Mouse (Mus musculus) skeletal muscle tissue, adult 2 months (tissue): ENCODE data around the gene Prelp.
A peak's percentile ranks its signal among the peaks of the same experiment; 100 is the strongest.
"Not testable (repeated sequence)": the region's sequence is repeated elsewhere in the genome, so short reads cannot be mapped to it uniquely, and the experiment has no call there.

Source experiments
- DNase-seq: peaks from one replicate; pipeline ENCODE4 v3.0.0-alpha.2; 2012; ENCODE audit warnings: low read depth, low spot score

Gene Prelp

GRCm38 (mm10) chr1:133921304-133921751 lies at the start of gene Prelp:
Prelp (minus strand) TSS chr1:133921414.
- DNase-seq: peak; percentile 67

DNA sequence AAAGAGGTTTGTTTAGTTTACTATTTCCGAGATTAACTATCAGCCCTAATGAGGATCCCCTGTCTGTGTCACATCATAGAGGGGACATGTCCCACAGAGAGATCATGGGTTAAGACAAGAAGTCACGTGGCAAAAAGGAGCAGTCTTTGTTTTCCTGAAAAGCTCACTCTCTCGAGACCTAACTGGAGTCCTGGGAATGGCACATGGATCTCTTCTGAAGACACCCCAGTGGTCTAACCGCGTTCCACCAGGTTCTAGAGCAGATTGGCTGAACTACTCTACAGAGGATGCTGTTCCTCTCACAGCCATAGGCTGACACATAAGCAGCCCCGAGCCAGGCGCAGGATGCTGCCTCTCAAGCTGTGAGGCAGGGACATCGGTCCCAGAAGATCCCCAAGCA lies 48.2 kb upstream of the Prelp start:
- no peak for DNase-seq

GRCm38 (mm10) chr1:133968788-133969325 lies 47.6 kb upstream of the Prelp start:
- no peak for DNase-seq

DNA sequence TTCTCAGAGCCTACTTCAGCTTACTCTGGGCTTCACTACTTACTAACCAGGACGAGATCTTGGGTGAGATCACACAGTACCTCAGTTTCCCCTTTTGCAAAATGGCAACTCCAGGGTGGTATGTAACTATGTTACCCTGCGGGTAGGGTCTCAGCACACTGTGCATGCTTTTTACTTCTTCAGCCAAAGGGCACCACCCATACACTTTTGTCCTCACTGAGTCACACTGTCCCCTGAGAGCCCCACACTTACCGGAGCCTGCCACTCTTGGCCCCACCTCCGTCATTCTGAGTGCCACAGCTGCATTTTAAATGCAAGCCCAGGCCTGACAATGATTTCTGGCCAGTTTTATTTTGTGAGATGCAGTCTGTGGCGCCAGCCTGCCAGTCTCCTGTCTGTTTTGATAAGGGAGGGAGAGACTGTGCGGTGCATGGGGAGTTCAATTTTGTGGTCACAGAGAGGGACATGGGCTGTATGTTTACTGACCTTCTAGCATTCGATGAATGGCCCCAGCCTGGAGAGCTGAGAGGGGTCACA lies 46.3 kb upstream of the Prelp start:
- no peak for DNase-seq

GRCm38 (mm10) chr1:133966044-133966443 lies 44.8 kb upstream of the Prelp start:
- DNase-seq: no peak

DNA sequence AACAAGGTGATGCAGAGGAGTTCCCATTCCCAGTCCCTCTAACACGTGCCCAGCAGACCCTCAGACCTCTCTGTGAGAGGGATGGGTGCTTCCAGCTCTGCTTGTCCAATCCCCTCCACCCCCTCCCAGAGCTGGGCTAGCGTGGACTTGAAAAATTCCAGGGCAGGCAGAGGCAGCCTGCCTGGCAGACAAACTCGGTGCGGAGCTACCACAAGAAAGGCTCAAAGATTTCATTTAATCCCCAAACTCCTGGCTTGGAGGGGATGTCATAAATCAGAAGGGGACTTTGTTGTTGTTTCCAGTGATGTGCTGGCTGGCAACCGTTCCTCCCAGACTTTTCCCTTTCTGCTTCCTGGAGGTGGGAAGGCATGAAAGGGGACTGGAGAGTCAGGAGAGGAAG lies 44.1 kb upstream of the Prelp start:
- DNase-seq: no peak

DNA sequence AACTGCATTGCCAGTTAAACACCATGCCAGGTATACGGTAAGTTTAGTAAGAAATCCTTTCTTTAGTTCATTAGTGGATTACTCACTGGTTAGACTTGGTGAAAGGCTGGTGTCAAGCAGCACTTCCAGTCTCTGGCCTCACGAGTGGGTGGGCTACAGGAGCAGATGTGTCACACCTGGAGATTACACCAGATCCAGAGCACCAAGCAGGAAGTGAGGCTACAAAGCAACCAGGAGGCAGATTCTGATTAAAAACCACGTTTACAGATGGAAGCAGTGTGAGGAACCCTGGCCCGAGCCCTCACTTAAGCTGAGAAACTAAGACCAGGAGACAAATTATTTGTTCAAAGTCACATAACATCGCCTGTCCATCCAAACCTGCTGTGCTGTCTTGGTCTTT lies 43.5 kb upstream of the Prelp start:
- no peak for DNase-seq

DNA sequence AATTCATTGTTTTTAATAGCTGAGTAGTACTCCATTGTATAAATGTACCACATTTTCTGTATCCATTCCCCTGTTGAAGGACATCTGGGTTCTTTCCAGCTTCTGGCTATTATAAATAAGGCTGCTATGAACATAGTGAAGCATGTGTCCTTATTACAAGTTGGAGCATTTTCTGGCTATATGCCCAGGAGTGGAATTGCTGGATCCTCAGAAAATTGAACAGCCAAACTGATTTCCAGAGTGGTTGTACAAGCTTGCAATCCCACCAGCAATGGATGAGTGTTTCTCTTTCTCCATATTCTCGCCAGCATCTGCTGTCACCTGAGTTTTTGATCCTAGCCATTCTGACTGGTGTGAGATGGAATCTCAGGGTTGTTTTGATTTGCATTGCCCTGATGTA lies 42.4 kb upstream of the Prelp start:
- not testable (repeated sequence) for DNase-seq

GRCm38 (mm10) chr1:133963128-133963527 lies 41.9 kb upstream of the Prelp start:
- DNase-seq: not testable (repeated sequence)

- peak; percentile 87 for DNase-seq
Measured at GRCm38 (mm10) chr1:133961281-133962134, 40.3 kb upstream of the Prelp start.

- DNase-seq: peak; percentile 72
Measured at GRCm38 (mm10) chr1:133959521-133959920, 38.3 kb upstream of the Prelp start.

DNA sequence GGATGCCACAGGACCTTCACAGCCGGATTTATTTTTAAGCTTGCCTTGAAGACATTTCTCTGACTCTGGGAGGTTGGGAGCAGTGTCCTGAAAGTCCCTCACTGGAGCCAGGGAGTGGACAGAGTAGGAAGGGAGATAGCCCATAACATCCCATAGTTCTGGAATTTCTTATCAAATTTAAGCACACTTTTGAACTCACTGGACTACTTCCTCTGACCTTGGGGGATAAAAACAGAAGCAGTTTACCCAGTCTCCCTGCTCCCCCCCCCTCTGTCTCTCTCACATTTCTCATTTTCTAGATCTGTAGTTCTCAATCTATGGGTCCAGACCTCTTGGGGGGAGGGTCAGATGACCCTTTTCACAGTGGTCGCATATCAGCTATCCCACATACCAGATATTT lies 32.8 kb upstream of the Prelp start:
- no peak for DNase-seq

- DNase-seq: peak; percentile 69
Measured at GRCm38 (mm10) chr1:133953261-133953742, 32.1 kb upstream of the Prelp start.

GRCm38 (mm10) chr1:133951598-133951997 lies 30.4 kb upstream of the Prelp start:
- DNase-seq: no peak

DNA sequence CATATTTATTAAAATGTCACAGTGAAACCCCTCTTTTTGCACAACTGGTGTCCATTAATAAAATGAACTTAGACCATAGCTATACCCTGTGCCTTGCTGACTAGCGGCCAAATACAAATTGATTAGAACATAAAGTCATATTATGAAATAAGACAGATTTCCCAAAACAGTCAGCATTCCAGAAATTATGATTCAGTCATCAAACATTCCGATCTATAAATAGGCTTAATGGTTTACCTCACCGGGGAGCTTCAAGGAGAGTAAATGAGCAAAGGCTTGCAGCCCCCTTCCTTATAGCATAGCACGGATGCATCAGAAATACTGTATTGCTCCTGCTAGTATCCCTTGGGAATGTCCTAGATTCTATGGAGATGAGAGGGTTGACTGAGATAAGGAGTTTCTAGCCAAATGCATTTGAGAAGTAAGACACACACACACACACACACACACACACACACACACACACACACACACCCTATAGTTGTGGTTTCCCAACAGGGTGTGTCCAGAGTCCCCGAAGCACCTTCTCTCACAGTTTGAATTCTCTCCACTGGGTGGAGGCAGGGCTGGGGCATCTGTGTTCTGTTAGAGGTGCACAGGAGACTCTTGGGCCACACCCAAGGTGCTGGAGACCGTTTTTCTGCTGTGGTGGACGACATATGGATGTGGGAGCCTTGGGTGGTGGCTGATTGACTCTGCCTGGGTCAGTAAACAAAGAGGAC lies 29.0 kb upstream of the Prelp start:
- no peak for DNase-seq

- no peak for DNase-seq
Measured at GRCm38 (mm10) chr1:133945106-133945505, 23.9 kb upstream of the Prelp start.

GRCm38 (mm10) chr1:133941904-133942303 lies 20.7 kb upstream of the Prelp start:
- DNase-seq: no peak

DNA sequence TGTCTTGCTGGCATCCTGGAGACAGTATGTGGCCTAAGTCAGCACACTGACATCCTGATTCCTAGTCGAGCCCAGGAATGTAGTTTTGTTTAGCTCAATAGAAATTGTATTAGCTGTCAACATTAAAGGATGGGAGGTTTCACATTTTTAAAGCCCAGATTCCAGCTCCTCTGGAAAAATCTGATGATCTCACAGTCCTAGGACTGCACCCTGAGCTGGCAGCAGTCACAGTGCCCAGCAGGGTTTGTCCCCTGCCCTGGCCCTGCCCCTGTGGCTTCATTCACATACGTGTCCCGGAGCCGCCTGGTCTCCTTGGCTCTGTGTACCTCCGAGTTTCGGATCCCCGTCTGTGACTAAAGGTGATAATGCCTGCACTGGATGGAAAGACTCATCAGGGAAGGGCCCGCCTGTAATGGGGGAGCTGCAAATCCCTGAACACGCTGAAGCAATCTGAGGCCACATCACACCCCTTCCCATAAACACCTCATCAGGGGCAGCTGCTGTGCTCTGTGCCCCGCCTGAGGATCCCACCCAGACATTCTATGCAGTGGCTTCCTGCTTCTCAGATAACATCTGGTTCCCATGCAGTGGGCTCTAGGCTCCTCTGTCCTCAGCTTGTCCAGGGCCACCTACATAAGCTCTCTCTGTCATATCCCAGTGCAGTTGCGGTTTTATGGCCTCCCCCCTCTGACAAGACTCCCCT lies 20.1 kb upstream of the Prelp start:
- DNase-seq: no peak

DNA sequence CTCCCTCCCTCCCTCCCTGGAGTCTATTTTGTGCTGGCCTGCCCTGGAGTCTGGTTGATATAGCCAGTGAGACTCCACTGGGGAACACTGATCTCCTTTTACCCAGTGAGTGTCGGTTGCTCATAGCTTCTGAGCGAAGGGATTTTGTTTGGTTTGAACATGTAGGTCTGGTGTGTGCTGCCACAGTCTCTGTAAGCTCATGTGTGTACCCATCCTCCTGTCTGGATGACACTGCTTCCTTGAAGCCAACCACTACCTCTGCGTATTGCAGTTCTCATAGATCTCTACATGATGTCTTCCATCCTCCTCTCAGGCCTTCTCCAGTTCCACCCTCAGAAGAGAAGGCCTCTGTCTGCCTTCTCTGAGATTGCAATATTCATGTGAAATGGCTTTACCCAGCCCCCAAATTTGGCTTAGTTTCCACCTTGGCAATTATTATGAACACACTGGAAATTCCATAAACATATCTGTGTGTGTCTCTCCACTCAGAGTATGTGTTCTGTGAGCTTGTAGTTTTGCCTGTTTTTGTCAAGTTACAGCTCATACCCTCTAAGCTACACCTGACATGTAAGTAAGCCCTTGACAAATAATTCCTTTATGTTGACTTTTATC lies 19.4 kb upstream of the Prelp start:
- no peak for DNase-seq

DNA sequence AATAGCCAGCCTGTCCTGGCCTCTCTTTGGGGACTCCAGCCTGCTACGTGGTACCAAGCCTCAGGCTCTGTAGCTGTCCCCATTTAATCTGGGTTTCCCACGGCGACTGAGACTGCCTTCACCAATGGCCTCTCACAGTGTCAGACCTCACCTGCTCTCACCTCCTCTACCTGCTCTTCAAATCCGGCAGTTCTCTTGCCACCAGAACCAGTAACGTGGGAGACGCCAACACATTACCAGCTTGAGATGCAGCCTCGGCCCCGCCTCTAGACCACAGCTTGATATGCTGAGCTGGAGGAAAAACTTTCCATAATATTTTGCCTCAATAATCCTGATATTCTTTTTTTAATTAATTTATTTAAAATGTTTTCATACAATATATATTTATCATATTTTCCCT lies 18.5 kb upstream of the Prelp start:
- no peak for DNase-seq

DNA sequence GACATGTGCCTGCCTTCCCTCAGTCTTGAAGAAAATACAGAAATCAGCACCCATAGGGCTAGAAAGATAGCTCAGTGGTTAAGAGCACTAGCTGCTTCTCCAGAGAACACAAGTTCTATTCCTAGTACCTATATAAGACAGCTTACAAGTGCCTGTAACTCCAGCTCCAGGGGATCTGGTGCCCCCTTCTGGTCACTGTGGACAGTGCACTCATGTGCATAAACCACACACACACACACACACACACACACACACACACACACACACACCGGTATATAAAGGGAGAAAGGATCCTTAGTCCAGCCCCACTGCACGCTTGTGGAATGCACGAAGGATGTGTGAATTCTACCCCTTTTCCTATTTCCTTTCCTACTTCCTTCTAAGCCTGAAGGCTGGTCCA lies 15.0 kb upstream of the Prelp start:
- DNase-seq: no peak
